In the genomic region with DNA sequence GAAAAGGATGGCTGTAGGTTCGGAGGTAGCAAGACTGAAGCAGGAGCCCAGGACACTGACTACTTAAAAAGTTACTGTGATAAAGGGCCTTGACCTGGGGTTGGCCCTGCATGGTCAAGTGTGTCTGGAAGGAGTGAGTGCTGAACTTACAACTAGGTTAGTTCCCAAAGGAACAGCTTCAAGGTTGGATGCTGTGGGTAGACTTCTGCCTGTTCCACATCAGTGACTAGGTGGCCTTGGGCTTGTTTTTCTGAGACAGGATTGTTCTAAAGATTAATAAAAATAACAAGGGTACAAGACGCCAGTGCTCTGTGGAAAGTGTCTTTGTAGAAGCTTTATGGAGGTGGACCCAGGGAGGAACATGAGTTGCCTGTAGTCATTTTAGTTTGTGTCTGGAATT, we compare ENCODE assay signal across 21 mouse cellular contexts.
DNase-seq lines count a peak whose midpoint lies in the region; ATAC-seq lines count a peak whose summit lies in the region.
"Had no signal": no experiment of that assay in that cellular context is flagged by ENCODE, and none has a peak within 500 bp of the region (broad histone marks: within the 10 kb centered on the region; RNA-seq: fewer than 3 reads in every experiment).

No protein-coding gene starts in this region.

- no peak overlapping the region for H3K27ac ChIP-seq in intestine, embryonic 14.5 days (ENCODE audit: low read depth)
- no peak overlapping the region for H3K27ac ChIP-seq in intestine, embryonic 16.5 days (ENCODE audit: low read length)
- H3K27ac ChIP-seq: embryonic facial prominence, embryonic 13.5 days; embryonic facial prominence, embryonic 15.5 days; forebrain, embryonic 10.5 days; forebrain, embryonic 12.5 days had no signal

- H3K9me3 ChIP-seq in intestine, embryonic 14.5 days (ENCODE audit: control insufficient read depth, low read length) = no peaks in the 10 kb centered on the region
- H3K9me3 ChIP-seq in intestine, embryonic 16.5 days (ENCODE audit: control insufficient read depth, low read length) = no peaks in the 10 kb centered on the region
- H3K9me3 ChIP-seq: embryonic facial prominence, embryonic 13.5 days; embryonic facial prominence, embryonic 15.5 days; forebrain, embryonic 10.5 days; forebrain, embryonic 12.5 days had no signal

- DNase-seq in intestine, embryonic 14.5 days (ENCODE audit: low spot score) = peak; percentile 20
- peak; percentile 64 for DNase-seq in kidney, adult 9 months
- no peak for DNase-seq in kidney, postnatal 10 days
- peak; percentile 8 for DNase-seq in ovary, adult 18-20 months (ENCODE audit: low spot score)
- no peak for DNase-seq in ovary, postnatal 36 days (ENCODE audit: low spot score)
- DNase-seq: adrenal gland, adult 8-10 months; adrenal gland, postnatal 25 days; cerebellum, adult 11 months; cerebellum, adult 18-20 months; cerebellum, adult 8-10 months; cerebellum, postnatal 14 days; cerebellum, postnatal 36 days; embryo, embryonic 11 days had no signal

- H3K4me1 ChIP-seq in intestine, embryonic 14.5 days (replicated peaks; ENCODE audit: control insufficient read depth, insufficient read depth, low read length) = no peaks in the 10 kb centered on the region
- H3K4me1 ChIP-seq in intestine, embryonic 16.5 days (ENCODE audit: control insufficient read depth, insufficient read depth, low read length) = no peaks in the 10 kb centered on the region
- H3K4me1 ChIP-seq: embryonic facial prominence, embryonic 13.5 days; embryonic facial prominence, embryonic 15.5 days; forebrain, embryonic 10.5 days; forebrain, embryonic 12.5 days had no signal

- no peak overlapping the region for H3K4me2 ChIP-seq in intestine, embryonic 14.5 days (ENCODE audit: low read length)
- no peak overlapping the region for H3K4me2 ChIP-seq in intestine, embryonic 16.5 days (ENCODE audit: low read depth, low read length)
- H3K4me2 ChIP-seq: embryonic facial prominence, embryonic 13.5 days; embryonic facial prominence, embryonic 15.5 days; forebrain, embryonic 12.5 days had no signal

- H3K9ac ChIP-seq in intestine, embryonic 14.5 days (ENCODE audit: low read length) = no peak overlapping the region
- no peak overlapping the region for H3K9ac ChIP-seq in intestine, embryonic 16.5 days (ENCODE audit: low read depth, low read length)
- H3K9ac ChIP-seq: embryonic facial prominence, embryonic 13.5 days; embryonic facial prominence, embryonic 15.5 days; forebrain, embryonic 12.5 days had no signal

- ATAC-seq in intestine, embryonic 14.5 days (replicated peaks; ENCODE audit: low FRiP score, low TSS enrichment, low read depth) = no peak
- no peak for ATAC-seq in intestine, embryonic 16.5 days
- ATAC-seq: forebrain, embryonic 14.5 days; forebrain, embryonic 16.5 days had no signal

- no peak overlapping the region for H3K4me3 ChIP-seq in intestine, embryonic 14.5 days (ENCODE audit: low read depth, low read length)
- H3K4me3 ChIP-seq in intestine, embryonic 16.5 days (ENCODE audit: low read length) = no peak overlapping the region
- H3K4me3 ChIP-seq: embryonic facial prominence, embryonic 13.5 days; embryonic facial prominence, embryonic 15.5 days; erythroblast, embryonic 14.5 days; forebrain, embryonic 10.5 days; forebrain, embryonic 12.5 days had no signal

- WGBS in intestine, embryonic 14.5 days = 84% methylated on average over 2 of the region's 2 CpGs
- 93% methylated on average over 2 of the region's 2 CpGs for WGBS in intestine, embryonic 16.5 days

- no peaks in the 10 kb centered on the region for H3K27me3 ChIP-seq in intestine, embryonic 14.5 days (replicated peaks; ENCODE audit: control insufficient read depth, insufficient read depth, low read length)
- no peaks in the 10 kb centered on the region for H3K27me3 ChIP-seq in intestine, embryonic 16.5 days (replicated peaks; ENCODE audit: control insufficient read depth, insufficient read depth, low read length)
- H3K27me3 ChIP-seq: embryonic facial prominence, embryonic 13.5 days; embryonic facial prominence, embryonic 15.5 days; forebrain, embryonic 12.5 days had no signal

- no peaks in the 10 kb centered on the region for H3K36me3 ChIP-seq in intestine, embryonic 14.5 days (ENCODE audit: control insufficient read depth, insufficient read depth, low read length)
- H3K36me3 ChIP-seq in intestine, embryonic 16.5 days (ENCODE audit: control insufficient read depth, insufficient read depth, low read length) = no peaks in the 10 kb centered on the region
- H3K36me3 ChIP-seq: embryonic facial prominence, embryonic 13.5 days; embryonic facial prominence, embryonic 15.5 days; forebrain, embryonic 10.5 days; forebrain, embryonic 12.5 days had no signal

Comparison
In these comparisons a context has a peak if more than half of its experiments do, and no peak if none do; other contexts are left out.
1. DNase-seq: peak in intestine, embryonic 14.5 days (single experiment), kidney, adult 9 months (single experiment) and ovary, adult 18-20 months (single experiment); none in kidney, postnatal 10 days (single experiment) and ovary, postnatal 36 days (single experiment).